Mouse (Mus musculus): ENCODE results near the gene Car7. TPM values are rescaled to one million over a fixed set of nuclear protein-coding genes. Genes with fewer than 3 reads are reported as not detected.

The Car7 gene
- polyA plus RNA-seq, 1 experiment from 2014 or later, result 2.3 TPM

DNA sequence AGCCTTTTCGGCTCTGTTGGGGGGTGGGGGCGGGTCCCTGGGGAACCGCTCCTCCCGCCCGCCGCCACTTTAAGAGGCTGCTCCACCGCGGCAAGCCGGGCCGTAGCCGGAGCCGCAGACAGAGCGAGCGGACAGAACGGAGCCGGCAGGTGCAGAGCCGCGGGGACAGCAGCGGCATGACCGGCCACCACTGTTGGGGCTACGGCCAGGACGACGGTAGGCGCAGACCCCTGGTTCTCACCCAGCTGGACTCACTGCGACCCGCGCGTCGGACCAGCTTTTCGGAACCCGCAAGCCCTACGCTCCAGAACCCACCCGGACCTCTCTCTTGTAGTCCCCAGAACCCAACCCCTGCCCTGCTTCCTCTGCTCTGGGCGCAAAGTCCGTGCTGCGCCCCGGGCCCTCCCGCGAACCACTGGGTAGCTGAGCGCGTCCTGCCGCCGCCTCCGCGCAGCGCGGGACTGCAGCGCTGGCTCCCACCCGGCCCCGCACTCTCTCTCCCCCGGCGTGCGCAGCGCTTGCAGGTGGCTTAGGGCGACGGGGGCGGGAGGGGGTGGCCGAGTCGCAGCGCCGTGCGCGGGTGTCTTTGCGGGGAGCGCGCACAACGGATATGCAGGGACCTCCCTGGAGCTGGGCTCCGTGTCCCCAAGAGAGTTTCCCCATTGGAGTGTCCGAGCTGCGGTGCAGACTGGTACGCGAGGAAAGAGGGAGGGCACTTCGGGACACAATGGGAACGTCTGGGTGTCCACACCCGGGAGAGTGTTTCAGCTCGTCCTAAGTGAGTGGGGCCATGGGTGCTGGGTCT lies 6.4 kb downstream of the Car7 start:
- DNase-seq (ENCODE audit: low spot score), result no peak
- WGBS, result under 1% methylated on average over 75 of the region's 76 CpGs
- no peaks in the 10 kb centered on the region for H3K36me3 ChIP-seq
- no peaks in the 10 kb centered on the region for H3K9me3 ChIP-seq
- peak overlapping the region; percentile 65 for H3K4me3 ChIP-seq
- H3K27me3 ChIP-seq (ENCODE audit: insufficient read depth, poor library complexity, severe bottlenecking), result peaks cover 78% of the 10 kb centered on the region
- H3K27ac ChIP-seq, result no peak overlapping the region
- H3K4me1 ChIP-seq, result peaks cover 22% of the 10 kb centered on the region

DNA sequence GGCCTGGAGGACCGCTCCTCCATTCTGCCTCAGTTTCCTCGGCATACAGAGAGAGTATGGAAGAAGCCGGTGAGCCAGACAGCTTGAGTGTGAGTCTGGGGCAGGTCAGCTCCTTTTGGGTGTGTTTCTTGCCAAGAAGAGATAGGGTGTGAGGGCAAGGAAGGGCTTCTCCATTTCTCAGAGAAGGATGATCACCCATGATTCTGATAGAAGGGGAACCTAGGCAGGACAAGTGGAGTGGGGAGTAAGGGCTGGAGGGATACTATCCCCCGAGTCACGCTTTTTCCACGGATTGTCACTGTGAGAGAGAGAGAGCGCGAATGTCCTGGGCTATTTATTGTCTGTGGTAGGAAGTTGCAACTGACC lies 7.0 kb downstream of the Car7 start:
- H3K36me3 ChIP-seq, result no peaks in the 10 kb centered on the region
- WGBS, result 17% methylated on average over 8 of the region's 8 CpGs
- peak overlapping the region; percentile 65 for H3K4me3 ChIP-seq
- H3K9me3 ChIP-seq, result no peaks in the 10 kb centered on the region
- H3K4me1 ChIP-seq, result peaks cover 22% of the 10 kb centered on the region
- H3K27me3 ChIP-seq (ENCODE audit: insufficient read depth, poor library complexity, severe bottlenecking), result peaks cover 78% of the 10 kb centered on the region
- DNase-seq (ENCODE audit: low spot score), result no peak
- H3K27ac ChIP-seq, result no peak overlapping the region

DNA sequence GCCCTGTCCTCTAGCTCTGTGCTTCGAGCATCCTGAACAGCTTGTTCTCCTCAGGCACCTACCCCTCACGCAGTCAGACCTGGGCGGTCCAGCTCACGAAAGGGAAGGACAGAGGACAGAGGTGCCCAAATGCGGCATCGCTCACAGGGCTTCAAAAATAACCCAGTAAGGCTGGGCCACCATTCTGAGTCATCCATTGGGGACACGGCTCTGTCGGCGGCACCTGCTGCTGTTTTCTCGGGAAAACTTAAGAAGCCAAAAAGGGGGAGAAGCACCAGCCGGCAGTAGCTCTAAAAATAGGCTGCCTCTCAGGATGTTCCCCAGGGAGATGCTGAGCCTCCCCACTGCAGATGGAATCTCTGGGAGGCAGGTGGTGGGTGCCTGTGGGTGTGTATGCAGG lies 7.7 kb downstream of the Car7 start:
- Histone ChIP-seq H3K4me1 (peaks cover 22% of the 10 kb centered on the region), H3K9me3 (no peaks in the 10 kb centered on the region), H3K27me3 (ENCODE audit: insufficient read depth, poor library complexity, severe bottlenecking) (peaks cover 75% of the 10 kb centered on the region), H3K4me3 (peak overlapping the region; percentile 65; the same call in 1 of the 2 replicates), H3K27ac (no peak overlapping the region), H3K36me3 (no peaks in the 10 kb centered on the region)
- 13% methylated on average over 11 of the region's 11 CpGs for WGBS
- DNase-seq (ENCODE audit: low spot score), result no peak

DNA sequence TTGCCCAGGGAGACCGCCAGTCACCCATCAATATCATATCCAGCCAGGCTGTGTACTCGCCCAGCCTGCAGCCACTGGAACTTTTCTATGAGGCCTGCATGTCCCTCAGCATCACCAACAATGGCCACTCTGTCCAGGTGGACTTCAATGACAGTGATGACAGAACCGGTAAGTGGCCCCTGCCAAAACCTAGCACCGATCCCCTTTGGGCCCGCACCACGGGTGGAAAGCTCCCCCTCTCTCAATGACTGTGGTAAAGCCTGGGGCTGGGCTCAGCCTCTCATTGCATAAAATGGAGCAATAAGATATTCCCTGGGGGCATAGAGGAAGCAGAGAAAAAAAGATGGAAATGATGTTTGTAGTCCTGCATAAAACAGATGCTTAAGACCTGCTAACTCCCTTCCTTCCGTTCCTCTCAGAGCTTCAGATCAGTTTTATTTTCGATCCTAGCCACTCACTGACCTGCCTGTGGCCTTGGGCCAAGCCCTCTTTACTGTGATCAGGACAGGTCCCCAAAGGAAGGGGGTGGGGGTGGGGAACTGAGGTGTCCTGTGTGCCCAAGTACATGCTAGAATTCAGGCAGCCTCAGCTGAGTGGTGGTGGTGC lies 9.1 kb downstream of the Car7 start:
- H3K4me3 ChIP-seq, result no peak overlapping the region
- WGBS, result 83% methylated on average over 8 of the region's 8 CpGs
- H3K4me1 ChIP-seq, result peaks cover 22% of the 10 kb centered on the region
- H3K9me3 ChIP-seq, result no peaks in the 10 kb centered on the region
- peaks cover 61% of the 10 kb centered on the region for H3K27me3 ChIP-seq (ENCODE audit: insufficient read depth, poor library complexity, severe bottlenecking)
- no peak overlapping the region for H3K27ac ChIP-seq
- DNase-seq (ENCODE audit: low spot score), result no peak
- no peaks in the 10 kb centered on the region for H3K36me3 ChIP-seq

DNA sequence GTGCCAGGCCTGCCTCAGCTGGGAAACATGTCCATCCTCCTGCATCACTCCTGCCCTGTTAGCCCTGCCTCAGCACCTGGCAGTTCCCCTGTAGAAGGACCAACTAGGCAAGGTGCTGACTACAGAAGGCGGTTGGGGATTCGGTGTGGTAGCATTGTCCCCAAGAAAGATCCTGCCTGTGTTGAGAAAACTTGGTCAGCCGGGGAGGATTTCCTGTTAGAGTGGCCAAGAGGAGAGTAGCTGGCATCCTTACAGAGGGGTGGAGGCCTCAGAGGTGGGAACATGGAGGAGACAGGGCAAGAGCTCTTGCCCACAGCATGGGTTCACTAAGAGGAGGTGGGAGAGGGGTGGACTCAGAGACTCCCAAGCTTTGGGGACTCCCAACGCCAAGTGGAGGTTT lies 20.7 kb downstream of the Car7 start:
- WGBS, result 79% methylated on average over 4 of the region's 4 CpGs
- Histone ChIP-seq H3K9me3 (no peaks in the 10 kb centered on the region), H3K4me1 (peaks cover 5% of the 10 kb centered on the region; the same call in 1 of the 2 replicates), H3K4me3 (no peak overlapping the region), H3K36me3 (no peaks in the 10 kb centered on the region), H3K27ac (no peak overlapping the region), H3K27me3 (ENCODE audit: insufficient read depth, poor library complexity, severe bottlenecking) (peaks cover 15% of the 10 kb centered on the region; the same call in 1 of the 2 replicates)
- DNase-seq (ENCODE audit: low spot score), result no peak

DNA sequence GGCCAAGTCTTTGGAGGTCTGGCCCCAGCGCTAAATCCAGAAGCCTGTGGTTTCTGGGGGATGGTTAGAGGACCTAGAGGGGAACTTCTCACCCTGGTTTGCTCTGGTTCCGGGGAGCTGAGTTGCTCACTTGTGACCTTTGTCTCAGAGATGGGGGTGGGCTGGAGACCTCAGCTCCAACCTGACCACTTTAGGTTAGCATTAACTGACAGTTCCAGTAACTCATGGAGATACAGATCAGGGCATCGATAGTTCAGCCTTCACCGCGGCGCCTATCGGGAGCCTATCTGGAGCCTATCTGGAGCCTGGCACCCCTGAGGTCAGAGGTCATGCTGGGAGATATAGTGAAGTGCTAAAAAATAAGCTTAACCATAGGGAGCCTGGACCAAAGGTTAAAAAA lies 22.7 kb downstream of the Car7 start:
- WGBS, result 39% methylated on average over 7 of the region's 7 CpGs
- DNase-seq (ENCODE audit: low spot score), result no peak
- Histone ChIP-seq H3K27me3 (ENCODE audit: insufficient read depth, poor library complexity, severe bottlenecking) (peaks cover 15% of the 10 kb centered on the region; the same call in 1 of the 2 replicates), H3K27ac (no peak overlapping the region), H3K9me3 (no peaks in the 10 kb centered on the region), H3K4me1 (no peaks in the 10 kb centered on the region), H3K36me3 (no peaks in the 10 kb centered on the region), H3K4me3 (no peak overlapping the region)

DNA sequence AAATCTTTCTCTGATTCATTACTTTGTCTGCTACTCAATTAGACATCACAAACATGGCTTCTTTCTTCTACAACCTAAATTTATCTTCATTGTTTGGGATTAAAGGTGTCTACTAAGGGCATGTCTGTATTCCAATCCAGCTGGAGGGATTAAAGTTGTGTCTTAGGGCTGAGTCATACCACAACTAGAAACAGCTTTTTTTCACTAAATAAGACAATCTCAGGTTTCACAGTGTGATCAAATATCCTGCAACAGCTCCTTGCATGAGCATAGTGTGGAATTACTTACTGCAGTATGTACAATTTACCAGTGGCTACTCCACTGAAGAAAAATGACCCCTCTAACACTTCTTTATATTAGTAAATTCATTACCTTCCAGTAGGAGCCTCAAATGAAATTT lies 26.2 kb downstream of the Car7 start:
- peaks cover 8% of the 10 kb centered on the region for H3K4me1 ChIP-seq

DNA sequence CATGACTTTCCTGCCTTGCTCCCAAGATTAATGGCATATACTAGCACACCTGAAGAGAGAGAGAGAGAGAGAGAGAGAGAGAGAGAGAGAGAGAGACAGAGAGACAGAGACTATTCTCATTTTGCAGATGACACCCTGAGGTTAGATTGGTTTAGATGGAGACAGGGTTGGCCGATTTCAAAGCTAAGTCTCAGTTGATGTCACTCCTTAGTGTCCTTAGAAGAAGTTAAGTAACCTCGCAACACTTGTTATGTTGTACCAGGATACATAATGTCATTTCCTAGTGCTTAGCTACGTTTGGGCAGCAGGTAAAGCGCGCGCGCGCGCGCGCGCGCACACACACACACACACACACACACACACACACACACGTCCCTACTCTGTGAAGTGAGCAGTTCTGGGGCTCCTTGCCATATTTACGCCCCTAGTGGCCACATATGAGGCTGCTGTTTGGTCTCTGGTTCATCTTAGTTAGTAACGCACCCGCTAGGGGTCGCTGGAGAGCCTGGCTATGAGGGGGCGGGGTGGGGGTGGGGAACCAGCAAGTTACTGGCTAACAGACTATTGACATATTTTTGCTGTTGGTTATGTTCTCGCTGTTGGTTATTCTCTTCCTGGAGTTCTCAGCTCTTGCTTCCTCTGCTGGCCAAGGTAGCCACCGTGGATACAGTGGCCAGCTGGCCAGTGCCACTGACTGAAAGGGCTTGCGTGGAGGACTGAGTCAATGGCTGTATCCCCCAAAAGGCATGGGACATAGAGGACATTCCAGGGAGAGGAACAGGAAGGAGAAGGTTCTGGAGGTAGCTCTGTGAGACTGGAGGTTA lies 30.4 kb downstream of the Car7 start:
- Histone ChIP-seq H3K4me1 (peaks cover 12% of the 10 kb centered on the region), H3K4me3 (peak overlapping the region; percentile 27; the same call in 1 of the 2 replicates), H3K9me3 (no peaks in the 10 kb centered on the region), H3K36me3 (no peaks in the 10 kb centered on the region), H3K27ac (no peak overlapping the region), H3K27me3 (ENCODE audit: insufficient read depth, poor library complexity, severe bottlenecking) (no peaks in the 10 kb centered on the region)
- 18% methylated on average over 22 of the region's 22 CpGs for WGBS
- DNase-seq (ENCODE audit: low spot score), result peak; percentile 92

More for the DNA sequence above, 26.2 kb downstream of the Car7 start:
- Histone ChIP-seq H3K27me3 (ENCODE audit: insufficient read depth, poor library complexity, severe bottlenecking) (peaks cover 9% of the 10 kb centered on the region; the same call in 1 of the 2 replicates), H3K36me3 (no peaks in the 10 kb centered on the region), H3K9me3 (no peaks in the 10 kb centered on the region), H3K27ac (no peak overlapping the region), H3K4me3 (no peak overlapping the region)
- no peak for DNase-seq (ENCODE audit: low spot score)

DNA sequence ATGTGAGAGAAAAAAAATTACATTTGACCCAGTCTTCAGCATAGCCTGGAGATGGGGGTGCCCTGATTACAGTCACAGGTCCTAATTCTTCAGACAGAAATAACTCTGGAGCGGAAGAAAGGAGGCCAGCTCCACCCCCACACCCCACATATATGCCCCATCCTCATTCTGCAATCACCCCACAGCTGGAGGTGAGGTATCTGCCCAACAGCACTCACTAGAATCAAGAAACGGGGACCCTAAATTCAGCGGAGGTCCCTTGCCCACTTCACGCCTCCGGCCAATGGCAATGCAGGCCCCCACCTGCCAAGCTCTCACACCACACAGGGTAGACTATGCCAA lies 30.9 kb downstream of the Car7 start:
- H3K4me3 ChIP-seq, result no peak overlapping the region
- H3K9me3 ChIP-seq, result no peaks in the 10 kb centered on the region
- H3K36me3 ChIP-seq, result no peaks in the 10 kb centered on the region
- H3K27me3 ChIP-seq (ENCODE audit: insufficient read depth, poor library complexity, severe bottlenecking), result no peaks in the 10 kb centered on the region
- peaks cover 12% of the 10 kb centered on the region for H3K4me1 ChIP-seq
- 92% methylated on average over 5 of the region's 5 CpGs for WGBS
- no peak overlapping the region for H3K27ac ChIP-seq
- no peak for DNase-seq (ENCODE audit: low spot score)

DNA sequence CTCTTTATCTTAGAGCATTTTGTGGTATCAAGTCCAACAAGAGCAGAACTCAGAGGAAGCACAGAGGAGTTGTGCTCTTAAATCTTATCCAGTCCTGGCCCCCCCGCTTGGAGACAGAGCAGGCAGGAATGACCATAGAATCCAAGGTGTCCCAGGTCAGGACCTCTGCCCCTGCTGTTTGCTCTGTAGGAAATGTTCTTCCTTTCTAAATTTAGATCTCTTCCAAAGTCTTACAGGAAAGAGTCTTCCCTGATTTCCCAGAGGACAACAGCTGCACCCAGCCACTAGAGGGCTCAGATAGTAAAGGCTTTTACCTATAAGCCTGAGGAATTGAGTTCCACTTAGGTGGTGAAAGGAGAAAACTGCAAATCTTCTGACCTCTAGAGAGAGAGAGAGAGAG lies 35.1 kb downstream of the Car7 start:
- Histone ChIP-seq H3K4me3 (no peak overlapping the region), H3K27ac (no peak overlapping the region), H3K36me3 (no peaks in the 10 kb centered on the region), H3K9me3 (no peaks in the 10 kb centered on the region), H3K27me3 (ENCODE audit: insufficient read depth, poor library complexity, severe bottlenecking) (no peaks in the 10 kb centered on the region), H3K4me1 (peaks cover 15% of the 10 kb centered on the region)
- WGBS, result 18% methylated on average over 1 of the region's 1 CpGs
- no peak for DNase-seq (ENCODE audit: low spot score)

DNA sequence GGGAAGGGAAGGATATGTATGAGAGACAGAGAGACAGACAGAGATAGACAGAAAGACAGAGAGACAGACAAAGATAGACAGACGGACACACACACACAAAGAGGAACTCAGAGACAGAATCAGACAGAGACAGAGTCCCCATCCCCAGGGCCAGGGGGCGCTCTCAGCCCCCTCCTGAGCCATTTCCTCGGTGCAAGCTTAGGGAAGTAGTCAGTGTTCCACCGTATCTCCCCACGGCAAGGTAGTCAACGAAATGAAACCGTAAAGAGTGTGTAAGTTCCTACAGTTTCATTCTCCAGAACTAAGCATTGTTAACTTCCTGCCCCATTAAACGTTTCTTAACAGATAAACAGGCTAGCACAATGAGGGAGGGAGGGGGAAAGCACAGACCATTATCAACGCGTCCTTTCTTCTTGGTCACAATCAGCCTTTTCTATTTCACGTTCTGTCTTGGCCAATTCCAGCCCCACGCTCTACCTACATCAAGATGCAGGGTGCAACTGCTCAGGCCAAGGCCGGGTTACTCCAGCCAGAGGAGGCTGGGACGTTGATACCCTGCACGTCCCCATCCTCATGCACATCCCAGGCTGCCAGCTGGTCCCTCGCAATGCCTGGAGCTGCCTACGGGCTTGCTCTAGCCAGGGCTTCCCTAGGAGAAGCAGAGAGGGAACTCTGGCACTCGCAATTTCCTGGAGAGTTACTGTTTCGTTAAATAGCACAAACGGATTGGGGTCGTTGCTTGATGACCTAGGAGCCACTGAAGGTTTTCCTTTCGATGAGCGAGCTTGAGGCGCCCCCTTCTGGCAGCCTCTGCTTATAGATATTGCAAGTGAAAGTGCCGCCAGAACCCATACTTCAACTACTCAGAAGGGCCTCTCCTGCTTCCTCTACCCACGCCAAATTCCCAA lies 36.2 kb downstream of the Car7 start:
- Histone ChIP-seq H3K4me3 (peak overlapping the region; percentile 65), H3K36me3 (no peaks in the 10 kb centered on the region), H3K27me3 (ENCODE audit: insufficient read depth, poor library complexity, severe bottlenecking) (no peaks in the 10 kb centered on the region), H3K4me1 (peaks cover 8% of the 10 kb centered on the region), H3K9me3 (no peaks in the 10 kb centered on the region), H3K27ac (peak overlapping the region; percentile 64; the same call in 1 of the 2 replicates)
- peak; percentile 90 for DNase-seq (ENCODE audit: low spot score)
- 5% methylated on average over 26 of the region's 26 CpGs for WGBS

DNA sequence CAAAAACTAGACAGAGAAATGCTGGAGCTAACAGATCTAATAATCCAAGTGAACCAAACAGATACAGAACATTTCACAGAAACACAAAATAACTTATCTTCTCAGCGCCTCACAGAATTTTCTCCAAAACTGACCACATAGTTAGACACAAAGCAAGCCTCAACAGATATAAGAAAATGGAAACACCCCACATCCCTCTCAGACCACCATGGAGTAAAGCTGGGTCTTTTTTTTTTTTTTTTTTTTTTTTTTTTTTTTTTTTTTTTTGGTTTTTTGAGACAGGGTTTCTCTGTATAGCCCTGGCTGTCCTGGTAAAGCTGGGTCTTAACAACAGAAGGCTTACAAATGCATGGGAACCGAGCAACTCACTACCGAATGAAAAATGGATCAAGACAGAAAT lies 42.3 kb downstream of the Car7 start:
- Histone ChIP-seq H3K27ac (no peak overlapping the region), H3K4me1 (no peaks in the 10 kb centered on the region), H3K36me3 (no peaks in the 10 kb centered on the region), H3K4me3 (no peak overlapping the region), H3K27me3 (ENCODE audit: insufficient read depth, poor library complexity, severe bottlenecking) (no peaks in the 10 kb centered on the region), H3K9me3 (no peaks in the 10 kb centered on the region)
- WGBS, result 86% methylated on average over 3 of the region's 3 CpGs
- no peak for DNase-seq (ENCODE audit: low spot score)

All from heart, embryonic 10.5 days (tissue).